Mouse (Mus musculus) embryo, embryonic 11 days (tissue): ENCODE measurements at regions not wholly inside any gene's neighbourhood (a gene's known extent, or its start where the extent isn't known, plus 50 kb on each side); places are given as distances from the start of the nearest gene placed in this dataset.

Experiments used
- DNase-seq: peaks from one replicate; pipeline ENCODE4 v3.0.0-alpha.2; 2015

- DNase-seq: no peak
These were observed 130.5 kb upstream of the Arhgap28 start for GRCm38 (mm10) chr17:68134373-68134772.

- DNase-seq: no peak
These were observed 131.5 kb upstream of the Arhgap28 start for GRCm38 (mm10) chr17:68135436-68135835.

- no peak for DNase-seq
These were observed 130.3 kb upstream of the L3mbtl4 start for GRCm38 (mm10) chr17:68143307-68143706.

- DNase-seq: no peak
These were observed 124.3 kb upstream of the L3mbtl4 start for GRCm38 (mm10) chr17:68149237-68149792.

GRCm38 (mm10) chr17:68152438-68153120 is 121.0 kb upstream of the L3mbtl4 start:
- no peak for DNase-seq

GRCm38 (mm10) chr17:68154879-68155278 is 118.7 kb upstream of the L3mbtl4 start:
- no peak for DNase-seq

GRCm38 (mm10) chr17:68158172-68158651 is 115.4 kb upstream of the L3mbtl4 start:
- no peak for DNase-seq

- no peak for DNase-seq
These were observed 112.5 kb upstream of the L3mbtl4 start for GRCm38 (mm10) chr17:68161107-68161506.

- no peak for DNase-seq
These were observed 110.1 kb upstream of the L3mbtl4 start for GRCm38 (mm10) chr17:68163545-68163944.

- DNase-seq: no peak
These were observed 108.9 kb upstream of the L3mbtl4 start for GRCm38 (mm10) chr17:68164666-68165065.

- DNase-seq: no peak
These were observed 108.3 kb upstream of the L3mbtl4 start for GRCm38 (mm10) chr17:68165171-68165825.

- peak; percentile 64 for DNase-seq
These were observed 107.2 kb upstream of the L3mbtl4 start for GRCm38 (mm10) chr17:68166397-68166796.

- DNase-seq: no peak
These were observed 100.8 kb upstream of the L3mbtl4 start for GRCm38 (mm10) chr17:68172838-68173237.

- peak; percentile 61 for DNase-seq
These were observed 96.9 kb upstream of the L3mbtl4 start for GRCm38 (mm10) chr17:68176611-68177165.

- peak; percentile 62 for DNase-seq
These were observed 95.8 kb upstream of the L3mbtl4 start for GRCm38 (mm10) chr17:68177835-68178234.

GRCm38 (mm10) chr17:68185385-68185784 is 88.2 kb upstream of the L3mbtl4 start:
- DNase-seq: no peak

- DNase-seq: no peak
These were observed 83.7 kb upstream of the L3mbtl4 start for GRCm38 (mm10) chr17:68189888-68190287.

GRCm38 (mm10) chr17:68205545-68205944 is 68.1 kb upstream of the L3mbtl4 start:
- no peak for DNase-seq

GRCm38 (mm10) chr17:68208837-68209236 is 64.8 kb upstream of the L3mbtl4 start:
- DNase-seq: no peak

- DNase-seq: peak; percentile 82
These were observed 63.0 kb upstream of the L3mbtl4 start for GRCm38 (mm10) chr17:68210313-68211254.

- no peak for DNase-seq
These were observed 55.4 kb upstream of the L3mbtl4 start for GRCm38 (mm10) chr17:68218246-68218645.

GRCm38 (mm10) chr17:68223170-68223569 is 50.4 kb upstream of the L3mbtl4 start:
- no peak for DNase-seq
